21 mouse cellular contexts compared by ENCODE assay signal in genomic region chr1:55572202-55572601, GRCm38 (mm10).
A peak's percentile ranks its signal among the peaks of the same experiment; 100 is the strongest.
DNase-seq lines count a peak whose midpoint lies in the region; TF ChIP-seq lines count a peak whose summit lies in the region.
"Had no signal": no experiment of that assay in that cellular context is flagged by ENCODE, and none has a peak within 500 bp of the region (broad histone marks: within the 10 kb centered on the region; RNA-seq: fewer than 3 reads in every experiment).

No protein-coding gene starts in this region.

- no peak for TF ChIP-seq CTCF in gastrocnemius, adult 2 months (IDR thresholded peaks at IDR 0.05)

- peak overlapping the region; percentile 28; the same call in 1 of the 2 replicates for H3K27ac ChIP-seq in gastrocnemius, adult 2 months
- H3K27ac ChIP-seq: heart, embryonic 10.5 days; heart, embryonic 15.5 days; layer of hippocampus, adult 2 months; limb, embryonic 13.5 days; midbrain, embryonic 10.5 days; midbrain, embryonic 15.5 days had no signal

- no peak overlapping the region for H3K4me3 ChIP-seq in gastrocnemius, adult 2 months
- H3K4me3 ChIP-seq: erythroblast, embryonic 14.5 days; heart, embryonic 10.5 days; heart, embryonic 15.5 days; layer of hippocampus, adult 2 months; limb, embryonic 13.5 days; midbrain, embryonic 10.5 days; midbrain, embryonic 15.5 days had no signal

- intact Hi-C loops in gastrocnemius, adult 2 months (cut with DNase I), result loop anchor here (10.0 kb wide), 1 partner anchor 163 kb away; no protein-coding TSS in a partner anchor
- intact Hi-C loops in heart, postnatal 14 days (cut with DNase I), result loop anchor here (5.0 to 10.0 kb wide), 2 partner anchors 163 to 165 kb away; partner anchors contain the start of gene Plcl1

- DNase-seq in gastrocnemius, adult 2 months, result no peak
- no peak for DNase-seq in gastrocnemius, postnatal 10 days
- peak; percentile 20 to 33 for DNase-seq in heart, adult 9 months (ENCODE audit: low spot score in 2 of 2)
- DNase-seq in heart, postnatal 14 days, result no peak
- DNase-seq in lung, postnatal 36 days, result peak; percentile 12
- no peak for DNase-seq in lung, adult 18-20 months
- DNase-seq in urinary bladder, postnatal 25 days (ENCODE audit: low spot score), result no peak
- DNase-seq: adrenal gland, postnatal 10 days; cerebellum, adult 11-12 months; cerebellum, adult 9-11 months; gastrocnemius, postnatal 25 days; right cerebral cortex, adult 18-20 months; spleen, adult 18-20 months; thymus, postnatal 14 days had no signal

Comparison
In these comparisons a context has a peak if more than half of its experiments do, and no peak if none do; other contexts are left out.
1. DNase-seq: peak in heart, adult 9 months (2 of 2) and lung, postnatal 36 days (single experiment); none in gastrocnemius, adult 2 months (single experiment), gastrocnemius, postnatal 10 days (single experiment), heart, postnatal 14 days (0 of 2), lung, adult 18-20 months (0 of 2) and urinary bladder, postnatal 25 days (single experiment).